Mouse (Mus musculus) limb, embryonic 13.5 days (tissue): Measurements from ENCODE around the gene Odaph. TPM values are rescaled to one million over a fixed set of nuclear protein-coding genes. Genes with fewer than 3 reads are reported as not detected.

Experiments used
- ATAC-seq: fragments of 200-750 bp; cut with Nextera tagmentation; 2 replicates; pipeline ENCODE4 v1.8.0; 2017; ENCODE audit warnings: low read depth, moderate number of reproducible peaks, moderate TSS enrichment; ENCODE audit not compliant: low FRiP score
- H3K27ac ChIP-seq: fragments of 300-500 bp; sonication (generic); 2 replicates; pipeline ENCODE4 v1.5.1; 2015; ENCODE audit warnings: inconsistent platforms, mild to moderate bottlenecking, moderate library complexity
- H3K27me3 ChIP-seq: fragments of 300-500 bp; sonication (generic); 2 replicates; pipeline ENCODE4 v1.6.1; 2015; ENCODE audit warnings: mild to moderate bottlenecking, inconsistent platforms
- H3K36me3 ChIP-seq: fragments of 300-500 bp; sonication (generic); 2 replicates; pipeline ENCODE4 v1.6.1; 2015; ENCODE audit warnings: inconsistent platforms, mild to moderate bottlenecking, moderate library complexity
- H3K4me1 ChIP-seq: fragments of 300-500 bp; sonication (generic); 2 replicates; pipeline ENCODE4 v1.6.1; 2015; ENCODE audit warnings: inconsistent platforms
- H3K4me2 ChIP-seq: fragments of 300-500 bp; sonication (generic); replicated peaks from 2 replicates; pipeline ENCODE4 v1.6.1; 2015; ENCODE audit warnings: inconsistent platforms, mild to moderate bottlenecking, moderate library complexity
- H3K4me3 ChIP-seq: fragments of 300-500 bp; sonication (generic); 2 replicates; pipeline ENCODE4 v1.5.1; 2015; ENCODE audit warnings: moderate library complexity, mild to moderate bottlenecking, inconsistent platforms
- H3K9ac ChIP-seq: fragments of 300-500 bp; sonication (generic); 2 replicates; pipeline ENCODE4 v1.6.1; 2015; ENCODE audit warnings: mild to moderate bottlenecking, inconsistent platforms
- H3K9me3 ChIP-seq: fragments of 300-500 bp; sonication (generic); 2 replicates; pipeline ENCODE4 v1.6.1; 2016; ENCODE audit warnings: inconsistent platforms
- WGBS: fragments of 180-500 bp; shearing (Covaris S2); methylation state at CpG from one replicate; pipeline ENCODE4 v1.1.7; 2015; 5-methylcytosine and 5-hydroxymethylcytosine counted together
- polyA plus RNA-seq: library from polyadenylated mRNA; unstranded; fragments of >200 nt; fragmentation: Nextera tagmentation; extraction: Ambion mirVana; gene quantifications from 2 replicates; pipeline ENCODE4 v1.2.1, GENCODE M21; 2015

Odaph gene
- polyA plus RNA-seq, 1 experiment from 2014 or later, result not detected

DNA sequence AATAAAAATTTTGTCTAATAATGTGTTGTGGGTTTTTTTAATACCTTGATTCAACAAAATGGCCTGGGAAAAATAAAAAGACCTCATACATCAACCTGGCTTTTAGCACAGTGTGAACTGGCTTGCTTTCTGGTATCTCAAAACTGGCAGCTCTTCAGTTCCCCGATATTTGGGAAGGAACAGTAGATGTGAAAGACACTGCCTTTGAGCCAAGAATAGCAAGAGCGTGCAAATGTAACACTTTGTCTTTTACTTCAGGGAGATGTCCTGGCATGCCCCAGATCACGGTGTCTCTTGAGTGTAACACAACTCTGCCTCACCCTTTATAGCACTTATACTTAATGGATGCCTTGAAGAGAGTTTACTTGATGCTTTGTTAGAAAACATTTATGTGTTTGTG is 15.2 kb upstream of the Odaph start:
- 82% methylated on average over 3 of the region's 3 CpGs for WGBS
- Histone ChIP-seq H3K36me3 (no peaks in the 10 kb centered on the region), H3K9me3 (no peaks in the 10 kb centered on the region), H3K27me3 (no peaks in the 10 kb centered on the region), H3K27ac (no peak overlapping the region), H3K4me3 (no peak overlapping the region), H3K4me2 (no peak overlapping the region), H3K9ac (no peak overlapping the region), H3K4me1 (no peaks in the 10 kb centered on the region)
- no peak for ATAC-seq

DNA sequence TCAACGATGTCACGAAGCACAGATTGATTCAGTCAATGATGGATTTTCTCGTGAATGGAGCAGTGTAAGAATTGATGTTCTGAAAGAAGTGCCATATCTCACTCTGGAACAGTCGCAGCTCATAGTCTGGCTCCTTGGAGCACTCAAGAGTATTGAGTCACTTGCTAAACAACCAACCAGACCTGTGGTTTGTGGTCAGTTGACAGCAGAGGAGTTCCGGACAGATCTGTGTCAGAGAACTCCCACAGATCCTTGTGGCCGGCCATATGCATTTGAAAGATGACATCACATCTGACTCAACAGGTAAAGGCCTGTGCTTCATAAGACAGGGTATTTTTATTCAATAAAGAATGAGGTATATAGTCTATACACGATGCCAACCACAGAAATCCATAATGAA is 13.3 kb upstream of the Odaph start:
- 90% methylated on average over 7 of the region's 7 CpGs for WGBS
- no peak overlapping the region for H3K27ac ChIP-seq
- no peak for ATAC-seq
- no peak overlapping the region for H3K4me3 ChIP-seq
- H3K9me3 ChIP-seq, result no peaks in the 10 kb centered on the region
- no peaks in the 10 kb centered on the region for H3K4me1 ChIP-seq
- no peaks in the 10 kb centered on the region for H3K36me3 ChIP-seq
- no peaks in the 10 kb centered on the region for H3K27me3 ChIP-seq
- H3K4me2 ChIP-seq, result no peak overlapping the region
- H3K9ac ChIP-seq, result no peak overlapping the region

DNA sequence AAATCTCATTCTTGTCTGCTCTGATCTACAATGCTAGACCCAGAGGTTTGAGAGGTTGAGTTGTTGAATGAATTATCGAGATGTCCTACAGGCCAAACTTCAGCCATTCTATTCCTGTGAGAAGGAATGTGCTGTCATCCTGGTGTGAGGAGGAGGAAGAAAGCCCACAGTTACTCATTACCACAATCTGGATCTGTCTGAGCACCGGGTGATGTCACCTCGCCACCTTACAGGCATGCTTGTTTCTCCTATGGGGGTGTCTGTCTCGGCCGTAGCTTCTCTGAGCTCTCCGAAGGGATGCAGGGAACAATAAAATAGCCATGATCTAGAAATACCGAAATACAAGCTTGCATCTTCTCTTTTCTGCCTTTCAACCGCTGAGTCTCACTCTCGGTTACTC is 11.5 kb upstream of the Odaph start:
- no peak overlapping the region for H3K4me2 ChIP-seq
- no peaks in the 10 kb centered on the region for H3K4me1 ChIP-seq
- H3K36me3 ChIP-seq, result no peaks in the 10 kb centered on the region
- no peaks in the 10 kb centered on the region for H3K9me3 ChIP-seq
- 91% methylated on average over 9 of the region's 9 CpGs for WGBS
- H3K27ac ChIP-seq, result no peak overlapping the region
- H3K9ac ChIP-seq, result no peak overlapping the region
- no peak overlapping the region for H3K4me3 ChIP-seq
- ATAC-seq, result no peak
- no peaks in the 10 kb centered on the region for H3K27me3 ChIP-seq

DNA sequence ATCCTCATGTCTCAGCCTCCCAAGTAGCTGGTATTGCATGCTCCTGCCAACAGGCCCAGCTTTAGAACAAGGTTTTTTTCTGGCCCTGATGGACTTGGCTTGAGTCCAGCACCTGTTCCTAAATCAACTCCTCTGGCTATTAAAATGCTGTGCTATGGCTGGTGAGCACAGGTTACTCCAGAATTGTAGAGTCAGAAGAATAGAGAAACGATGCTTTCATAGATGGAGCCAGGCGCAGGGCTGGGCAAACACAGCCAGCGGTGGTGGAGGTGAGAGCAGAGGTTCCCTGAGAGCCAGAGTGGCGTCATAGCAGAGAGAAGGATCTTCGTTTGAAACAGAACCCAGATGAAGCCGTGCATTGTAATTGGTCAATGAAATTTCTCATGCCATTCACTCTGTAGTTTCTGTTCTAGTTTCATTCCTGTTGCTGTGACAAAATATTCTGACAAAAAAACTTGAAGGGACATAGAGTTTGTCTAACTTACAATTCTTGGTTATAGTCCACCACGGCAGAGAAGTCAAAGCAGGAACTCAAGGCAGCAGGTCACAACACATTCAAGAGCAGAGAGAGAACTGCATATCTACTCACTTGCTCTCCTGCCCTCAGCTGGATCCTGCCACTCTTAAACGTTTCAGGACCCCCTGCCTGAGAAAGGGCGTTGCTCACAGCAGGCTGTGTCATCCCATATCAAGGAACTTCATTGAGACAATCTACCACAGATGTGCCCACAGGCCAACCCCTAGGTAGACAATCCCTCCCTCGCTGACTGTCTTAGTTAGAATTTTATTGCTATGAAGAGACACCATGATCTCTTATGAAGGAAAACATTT is 10.5 kb upstream of the Odaph start:
- WGBS, result 73% methylated on average over 10 of the region's 10 CpGs

DNA sequence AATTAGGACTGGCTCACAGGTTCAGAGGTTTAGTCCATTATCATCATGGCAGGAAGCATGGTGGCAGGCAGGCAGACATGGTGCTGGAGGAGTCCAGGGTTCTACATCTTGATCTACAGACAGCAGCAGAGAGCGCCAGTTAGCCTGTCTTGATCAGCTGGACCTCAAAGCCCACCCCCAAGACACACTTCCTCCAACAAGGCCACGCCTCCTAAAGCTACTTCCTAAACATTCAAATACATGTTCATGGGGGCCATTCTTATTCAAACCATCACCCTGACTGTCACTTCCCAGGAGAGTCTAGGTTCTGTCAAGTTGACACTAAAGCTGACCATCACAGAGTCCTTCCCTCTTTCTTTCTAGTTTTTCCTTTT is 9.9 kb upstream of the Odaph start:
- ATAC-seq, result no peak
- H3K4me2 ChIP-seq, result no peak overlapping the region
- 83% methylated on average over 2 of the region's 2 CpGs for WGBS
- H3K27ac ChIP-seq, result no peak overlapping the region
- H3K9me3 ChIP-seq, result no peaks in the 10 kb centered on the region
- no peaks in the 10 kb centered on the region for H3K36me3 ChIP-seq
- no peak overlapping the region for H3K4me3 ChIP-seq
- H3K9ac ChIP-seq, result no peak overlapping the region
- no peaks in the 10 kb centered on the region for H3K27me3 ChIP-seq
- H3K4me1 ChIP-seq, result no peaks in the 10 kb centered on the region

More for the DNA sequence above, 10.5 kb upstream of the Odaph start:
- Histone ChIP-seq H3K9me3 (no peaks in the 10 kb centered on the region), H3K27me3 (no peaks in the 10 kb centered on the region), H3K4me1 (no peaks in the 10 kb centered on the region), H3K27ac (no peak overlapping the region), H3K4me2 (no peak overlapping the region), H3K36me3 (no peaks in the 10 kb centered on the region), H3K4me3 (no peak overlapping the region), H3K9ac (no peak overlapping the region)
- ATAC-seq, result no peak

DNA sequence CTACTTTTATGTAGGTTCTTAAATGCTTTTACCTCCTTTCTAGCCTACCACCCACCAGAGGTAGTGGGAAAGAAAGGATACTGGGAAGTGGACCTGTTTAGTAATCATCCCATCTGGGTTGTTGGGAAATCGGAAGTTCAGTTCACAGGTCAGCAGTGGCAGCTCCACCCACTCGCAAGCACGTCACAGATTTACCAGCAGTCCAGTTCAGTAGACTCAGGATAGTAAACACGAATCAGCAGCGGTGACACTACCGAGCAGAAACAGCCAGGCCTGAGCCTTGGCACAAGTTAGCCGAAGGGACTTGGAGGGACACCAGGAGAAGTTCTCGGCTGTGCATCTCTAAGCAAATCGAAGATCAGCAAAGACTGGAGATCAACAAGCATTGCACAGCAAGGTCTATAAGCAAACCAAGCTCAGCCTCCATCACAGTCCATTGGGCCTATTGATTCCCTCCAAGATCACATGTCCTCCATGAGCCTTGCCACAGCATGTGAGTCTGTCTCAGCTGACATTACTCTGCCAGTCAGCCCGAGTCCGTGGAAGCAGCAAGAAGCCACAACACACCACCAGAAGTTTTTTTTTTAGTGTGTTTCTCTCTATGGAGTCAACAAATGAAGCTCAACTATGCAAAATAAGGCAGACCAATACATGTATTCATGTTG is 6.0 kb upstream of the Odaph start:
- no peak overlapping the region for H3K4me2 ChIP-seq
- H3K36me3 ChIP-seq, result no peaks in the 10 kb centered on the region
- H3K9ac ChIP-seq, result no peak overlapping the region
- no peak for ATAC-seq
- H3K9me3 ChIP-seq, result no peaks in the 10 kb centered on the region
- WGBS, result 90% methylated on average over 11 of the region's 11 CpGs
- no peak overlapping the region for H3K4me3 ChIP-seq
- no peaks in the 10 kb centered on the region for H3K4me1 ChIP-seq
- H3K27ac ChIP-seq, result no peak overlapping the region
- H3K27me3 ChIP-seq, result no peaks in the 10 kb centered on the region

DNA sequence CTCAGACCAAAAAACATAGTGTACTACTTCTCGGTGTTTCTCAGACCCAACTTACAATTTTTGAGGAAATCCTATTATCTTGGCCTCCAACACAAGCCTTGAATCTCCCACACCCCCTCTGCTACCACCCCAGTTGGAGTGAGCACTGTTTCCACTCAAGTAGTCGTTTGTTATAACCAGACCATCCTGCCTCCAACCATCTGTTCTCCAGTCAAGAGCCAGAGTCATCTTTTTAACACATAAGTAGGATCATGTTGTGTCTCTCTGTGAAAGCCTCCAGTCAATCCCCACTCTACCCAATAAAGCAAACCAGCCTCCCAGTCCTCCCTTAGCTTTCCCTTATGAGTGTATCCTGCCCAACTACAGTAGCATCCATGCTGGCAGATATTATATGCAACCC is 3.8 kb upstream of the Odaph start:
- ATAC-seq, result no peak
- Histone ChIP-seq H3K9me3 (no peaks in the 10 kb centered on the region), H3K36me3 (no peaks in the 10 kb centered on the region), H3K4me3 (no peak overlapping the region), H3K27ac (no peak overlapping the region), H3K4me2 (no peak overlapping the region), H3K9ac (no peak overlapping the region), H3K27me3 (no peaks in the 10 kb centered on the region), H3K4me1 (no peaks in the 10 kb centered on the region)
- WGBS, result 60% methylated on average over 2 of the region's 2 CpGs

DNA sequence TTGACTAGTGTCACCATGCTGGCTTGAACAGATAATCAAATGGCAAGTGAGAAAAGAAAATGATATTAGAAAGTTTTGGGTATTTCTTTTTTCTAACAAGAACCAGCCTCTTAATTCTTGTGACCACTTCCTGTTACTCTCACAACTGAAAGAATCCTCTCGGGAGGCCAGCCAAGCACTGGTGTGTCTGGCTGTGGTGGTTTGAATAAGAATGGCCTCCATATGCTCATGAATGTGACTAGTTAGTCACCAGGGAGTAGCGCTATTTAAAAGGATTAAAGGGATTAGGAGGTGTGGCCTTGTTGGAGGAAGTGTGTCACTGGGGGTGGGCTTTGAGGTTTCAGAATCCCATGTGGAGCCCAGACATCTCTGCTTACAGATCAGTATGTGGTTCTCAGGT is 1.6 kb upstream of the Odaph start:
- WGBS, result 53% methylated on average over 2 of the region's 2 CpGs
- Histone ChIP-seq H3K4me3 (no peak overlapping the region), H3K27ac (no peak overlapping the region), H3K4me1 (no peaks in the 10 kb centered on the region), H3K9ac (no peak overlapping the region), H3K4me2 (no peak overlapping the region), H3K9me3 (no peaks in the 10 kb centered on the region), H3K36me3 (no peaks in the 10 kb centered on the region), H3K27me3 (no peaks in the 10 kb centered on the region)
- ATAC-seq, result no peak

DNA sequence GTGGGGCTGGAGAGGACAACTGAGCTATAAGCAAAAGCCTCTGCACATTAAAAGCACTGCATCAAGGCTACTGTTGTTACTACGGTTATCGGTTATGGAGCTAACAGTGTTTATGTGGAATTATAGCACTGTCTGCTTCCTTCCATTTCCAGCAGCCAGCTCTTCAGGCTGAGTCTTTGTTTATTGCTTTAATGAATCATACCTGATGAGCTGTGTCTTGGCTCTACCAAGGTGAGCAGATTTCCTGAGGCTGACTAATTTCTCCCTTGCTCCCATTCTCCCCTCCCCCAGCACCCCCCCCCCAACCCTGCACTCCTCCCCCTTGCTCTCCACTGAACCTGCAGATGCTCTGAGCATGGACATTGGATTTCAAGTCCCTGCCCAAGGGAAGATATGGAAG is 524 bp downstream of the Odaph start:
- WGBS, result 78% methylated on average over 2 of the region's 2 CpGs
- Histone ChIP-seq H3K9me3 (no peaks in the 10 kb centered on the region), H3K36me3 (no peaks in the 10 kb centered on the region), H3K9ac (no peak overlapping the region), H3K27ac (no peak overlapping the region), H3K27me3 (no peaks in the 10 kb centered on the region), H3K4me3 (no peak overlapping the region), H3K4me1 (no peaks in the 10 kb centered on the region), H3K4me2 (no peak overlapping the region)
- ATAC-seq, result no peak

DNA sequence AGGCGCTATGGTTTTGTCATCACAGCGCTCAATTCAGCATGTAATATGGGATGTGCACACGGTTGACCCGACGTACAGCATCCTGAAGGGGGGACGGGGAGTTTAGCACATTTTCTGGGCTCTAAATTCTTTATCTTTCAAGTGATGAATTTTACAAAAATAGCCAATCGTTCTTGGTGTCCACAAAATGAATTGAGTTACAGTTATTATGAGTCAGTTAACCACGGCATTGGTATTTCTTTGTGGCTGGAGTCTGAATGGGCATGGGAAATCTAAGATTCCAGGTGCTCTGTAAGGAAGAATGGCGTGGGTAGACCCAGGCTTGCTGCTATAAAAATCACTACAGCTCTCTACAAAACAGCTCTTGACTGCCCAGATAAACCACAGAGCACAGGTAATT is 2.0 kb downstream of the Odaph start:
- Histone ChIP-seq H3K9ac (no peak overlapping the region), H3K4me2 (no peak overlapping the region), H3K4me1 (no peaks in the 10 kb centered on the region), H3K36me3 (no peaks in the 10 kb centered on the region), H3K9me3 (no peaks in the 10 kb centered on the region), H3K4me3 (no peak overlapping the region), H3K27ac (no peak overlapping the region), H3K27me3 (no peaks in the 10 kb centered on the region)
- ATAC-seq, result no peak
- WGBS, result 80% methylated on average over 9 of the region's 9 CpGs

DNA sequence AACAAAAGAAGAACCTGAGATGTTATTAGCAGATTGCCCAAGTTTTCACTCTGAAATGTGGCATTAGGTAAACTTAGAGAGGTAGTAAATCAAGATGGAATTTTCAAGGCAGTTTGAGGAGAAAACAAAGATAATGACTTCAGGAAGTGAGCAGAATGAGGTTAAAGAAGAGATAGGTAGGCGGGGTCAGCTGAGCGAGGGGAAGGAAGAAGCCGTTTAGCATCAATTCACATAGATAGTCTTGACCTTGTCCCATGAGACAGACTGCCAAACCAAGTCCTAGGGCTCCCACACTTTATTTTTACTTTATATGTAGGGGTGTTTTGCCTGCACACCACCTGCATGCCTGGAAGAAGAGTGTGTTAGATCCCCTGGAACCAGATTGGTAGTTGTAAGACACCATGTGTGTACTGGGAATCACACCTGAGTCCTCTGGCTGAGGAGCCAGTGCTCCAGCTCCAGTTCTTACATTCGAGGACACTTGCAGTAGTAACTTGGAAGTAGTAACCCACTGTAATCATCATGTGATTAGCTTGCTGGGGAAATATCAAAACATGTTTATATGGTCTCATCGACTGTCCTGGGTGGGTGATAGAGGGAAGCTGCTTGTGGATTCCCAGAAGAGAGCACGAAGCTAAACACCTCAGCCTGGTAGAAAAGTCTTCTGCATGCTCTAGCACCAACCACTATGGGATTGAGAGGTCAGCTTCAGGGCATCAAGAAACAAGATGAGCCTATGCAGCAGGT is 4.1 kb downstream of the Odaph start:
- H3K4me1 ChIP-seq, result no peaks in the 10 kb centered on the region
- H3K9me3 ChIP-seq, result no peaks in the 10 kb centered on the region
- H3K9ac ChIP-seq, result no peak overlapping the region
- H3K27me3 ChIP-seq, result no peaks in the 10 kb centered on the region
- no peak overlapping the region for H3K4me2 ChIP-seq
- H3K4me3 ChIP-seq, result no peak overlapping the region
- no peak overlapping the region for H3K27ac ChIP-seq
- no peak for ATAC-seq
- H3K36me3 ChIP-seq, result no peaks in the 10 kb centered on the region
- WGBS, result 84% methylated on average over 6 of the region's 6 CpGs

DNA sequence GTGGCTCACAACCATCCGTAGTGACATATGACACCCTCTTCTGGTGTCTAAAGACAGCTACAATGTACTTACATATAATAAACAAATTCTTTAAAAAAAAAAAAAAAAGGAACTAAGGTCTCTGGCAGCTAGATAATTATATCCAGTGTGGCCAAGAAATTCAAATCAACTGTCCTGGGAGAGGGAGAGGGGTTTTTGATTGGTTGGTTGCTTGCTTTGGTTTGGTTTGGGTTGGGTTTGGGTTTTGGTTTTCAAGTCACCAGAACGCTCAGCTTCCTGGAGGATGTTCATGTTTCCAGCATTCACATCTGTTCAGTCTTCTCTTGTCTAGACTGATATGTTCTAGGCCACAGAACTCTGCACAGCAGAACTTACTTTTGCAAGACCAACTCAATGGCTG is 5.8 kb downstream of the Odaph start:
- H3K27ac ChIP-seq, result no peak overlapping the region
- no peaks in the 10 kb centered on the region for H3K27me3 ChIP-seq
- H3K9ac ChIP-seq, result no peak overlapping the region
- no peak overlapping the region for H3K4me3 ChIP-seq
- no peaks in the 10 kb centered on the region for H3K9me3 ChIP-seq
- ATAC-seq, result no peak
- H3K36me3 ChIP-seq, result no peaks in the 10 kb centered on the region
- WGBS, result 92% methylated on average over 2 of the region's 2 CpGs
- no peaks in the 10 kb centered on the region for H3K4me1 ChIP-seq
- no peak overlapping the region for H3K4me2 ChIP-seq
